Mouse (Mus musculus): Measurements from ENCODE around the gene Pim3. TPM values are rescaled to one million over a fixed set of nuclear protein-coding genes. Genes with fewer than 3 reads are reported as not detected.

The Pim3 gene
- total RNA-seq, 1 experiment from 2014 or later, result 18.3 TPM

- ATAC-seq (replicated peaks in 1 of 2; ENCODE audit: insufficient read depth in 1 of 2, low FRiP score in 2 of 2, low TSS enrichment in 1 of 2, low read depth in 1 of 2, poor library complexity in 2 of 2, severe bottlenecking in 2 of 2), result no peak
Measured at GRCm38 (mm10) chr15:88831482-88831881, 30.5 kb upstream of the Pim3 start.

GRCm38 (mm10) chr15:88832536-88832935 is 29.4 kb upstream of the Pim3 start:
- no peak for ATAC-seq (replicated peaks in 1 of 2; ENCODE audit: insufficient read depth in 1 of 2, low FRiP score in 2 of 2, low TSS enrichment in 1 of 2, low read depth in 1 of 2, poor library complexity in 2 of 2, severe bottlenecking in 2 of 2)

GRCm38 (mm10) chr15:88836031-88836430 is 26.0 kb upstream of the Pim3 start:
- no peak for ATAC-seq (replicated peaks in 1 of 2; ENCODE audit: insufficient read depth in 1 of 2, low FRiP score in 2 of 2, low TSS enrichment in 1 of 2, low read depth in 1 of 2, poor library complexity in 2 of 2, severe bottlenecking in 2 of 2)

GRCm38 (mm10) chr15:88836571-88836970 is 25.4 kb upstream of the Pim3 start:
- ATAC-seq (replicated peaks in 1 of 2; ENCODE audit: insufficient read depth in 1 of 2, low FRiP score in 2 of 2, low TSS enrichment in 1 of 2, low read depth in 1 of 2, poor library complexity in 2 of 2, severe bottlenecking in 2 of 2), result no peak

GRCm38 (mm10) chr15:88837199-88837932 is 24.6 kb upstream of the Pim3 start:
- ATAC-seq (replicated peaks in 1 of 2; ENCODE audit: insufficient read depth in 1 of 2, low FRiP score in 2 of 2, low TSS enrichment in 1 of 2, low read depth in 1 of 2, poor library complexity in 2 of 2, severe bottlenecking in 2 of 2), result peak; percentile 68 to 77

GRCm38 (mm10) chr15:88837977-88838376 is 24.0 kb upstream of the Pim3 start:
- no peak for ATAC-seq (replicated peaks in 1 of 2; ENCODE audit: insufficient read depth in 1 of 2, low FRiP score in 2 of 2, low TSS enrichment in 1 of 2, low read depth in 1 of 2, poor library complexity in 2 of 2, severe bottlenecking in 2 of 2)

GRCm38 (mm10) chr15:88839271-88839670 is 22.7 kb upstream of the Pim3 start:
- no peak for ATAC-seq (replicated peaks in 1 of 2; ENCODE audit: insufficient read depth in 1 of 2, low FRiP score in 2 of 2, low TSS enrichment in 1 of 2, low read depth in 1 of 2, poor library complexity in 2 of 2, severe bottlenecking in 2 of 2)

- no peak for ATAC-seq (replicated peaks in 1 of 2; ENCODE audit: insufficient read depth in 1 of 2, low FRiP score in 2 of 2, low TSS enrichment in 1 of 2, low read depth in 1 of 2, poor library complexity in 2 of 2, severe bottlenecking in 2 of 2)
Measured at GRCm38 (mm10) chr15:88840126-88840525, 21.9 kb upstream of the Pim3 start.

- no peak for ATAC-seq (replicated peaks in 1 of 2; ENCODE audit: insufficient read depth in 1 of 2, low FRiP score in 2 of 2, low TSS enrichment in 1 of 2, low read depth in 1 of 2, poor library complexity in 2 of 2, severe bottlenecking in 2 of 2)
Measured at GRCm38 (mm10) chr15:88841160-88841559, 20.8 kb upstream of the Pim3 start.

- ATAC-seq (replicated peaks in 1 of 2; ENCODE audit: insufficient read depth in 1 of 2, low FRiP score in 2 of 2, low TSS enrichment in 1 of 2, low read depth in 1 of 2, poor library complexity in 2 of 2, severe bottlenecking in 2 of 2), result no peak
Measured at GRCm38 (mm10) chr15:88841580-88842299, 20.2 kb upstream of the Pim3 start.

- ATAC-seq (replicated peaks in 1 of 2; ENCODE audit: insufficient read depth in 1 of 2, low FRiP score in 2 of 2, low TSS enrichment in 1 of 2, low read depth in 1 of 2, poor library complexity in 2 of 2, severe bottlenecking in 2 of 2), result no peak
Measured at GRCm38 (mm10) chr15:88842300-88842673, 19.7 kb upstream of the Pim3 start.

GRCm38 (mm10) chr15:88843486-88844097 is 18.4 kb upstream of the Pim3 start:
- ATAC-seq (replicated peaks in 1 of 2; ENCODE audit: insufficient read depth in 1 of 2, low FRiP score in 2 of 2, low TSS enrichment in 1 of 2, low read depth in 1 of 2, poor library complexity in 2 of 2, severe bottlenecking in 2 of 2), result 0 out of 4 replicates have a peak, but pooled peaks of 1 of the 2 experiments have one; percentile 8

- ATAC-seq (replicated peaks in 1 of 2; ENCODE audit: insufficient read depth in 1 of 2, low FRiP score in 2 of 2, low TSS enrichment in 1 of 2, low read depth in 1 of 2, poor library complexity in 2 of 2, severe bottlenecking in 2 of 2), result no peak
Measured at GRCm38 (mm10) chr15:88844966-88845365, 17.0 kb upstream of the Pim3 start.

GRCm38 (mm10) chr15:88848661-88849060 is 13.3 kb upstream of the Pim3 start:
- no peak for ATAC-seq (replicated peaks in 1 of 2; ENCODE audit: insufficient read depth in 1 of 2, low FRiP score in 2 of 2, low TSS enrichment in 1 of 2, low read depth in 1 of 2, poor library complexity in 2 of 2, severe bottlenecking in 2 of 2)

GRCm38 (mm10) chr15:88849621-88850020 is 12.4 kb upstream of the Pim3 start:
- no peak for ATAC-seq (replicated peaks in 1 of 2; ENCODE audit: insufficient read depth in 1 of 2, low FRiP score in 2 of 2, low TSS enrichment in 1 of 2, low read depth in 1 of 2, poor library complexity in 2 of 2, severe bottlenecking in 2 of 2)

GRCm38 (mm10) chr15:88850146-88850826 is 11.7 kb upstream of the Pim3 start:
- no peak for ATAC-seq (replicated peaks in 1 of 2; ENCODE audit: insufficient read depth in 1 of 2, low FRiP score in 2 of 2, low TSS enrichment in 1 of 2, low read depth in 1 of 2, poor library complexity in 2 of 2, severe bottlenecking in 2 of 2)

- ATAC-seq (replicated peaks in 1 of 2; ENCODE audit: insufficient read depth in 1 of 2, low FRiP score in 2 of 2, low TSS enrichment in 1 of 2, low read depth in 1 of 2, poor library complexity in 2 of 2, severe bottlenecking in 2 of 2), result no peak
Measured at GRCm38 (mm10) chr15:88851076-88851475, 10.9 kb upstream of the Pim3 start.

Data from hematopoietic stem cell, adult 5-6 weeks (primary cell).